Comparison of ENCODE assay signal across 11 mouse cellular contexts in genomic region chr4:96705281-96705951, GRCm38 (mm10). TPM values are rescaled to one million over a fixed set of nuclear protein-coding genes. Genes with fewer than 3 reads are reported as not detected.
DNase-seq lines count a peak whose midpoint lies in the region; ATAC-seq and TF ChIP-seq lines count a peak whose summit lies in the region.
"Had no signal": no experiment of that assay in that cellular context is flagged by ENCODE, and none has a peak within 500 bp of the region (broad histone marks: within the 10 kb centered on the region; RNA-seq: fewer than 3 reads in every experiment).

No protein-coding gene starts in this region.

- no peak overlapping the region for H3K27ac ChIP-seq in heart, postnatal 0 days (ENCODE audit: low read depth)
- no peak overlapping the region for H3K27ac ChIP-seq in heart, embryonic 12.5 days (ENCODE audit: poor library complexity, severe bottlenecking)
- no peak overlapping the region for H3K27ac ChIP-seq in MEL (ENCODE audit: control insufficient read depth, low read depth, low read length)
- no peak overlapping the region for H3K27ac ChIP-seq in gastrocnemius, adult 2 months
- H3K27ac ChIP-seq: heart, embryonic 15.5 days had no signal

- TF ChIP-seq POLR2A in MEL (IDR thresholded peaks at IDR 0.05; ENCODE audit: control insufficient read depth in 1 of 2, insufficient read depth in 1 of 2, low read depth in 1 of 2, low read length in 2 of 2, poor library complexity in 1 of 2) = no peak

- peak; percentile 61 for TF ChIP-seq RAD21 in MEL (IDR thresholded peaks at IDR 0.05; ENCODE audit: low read depth, low read length)

- no peak for TF ChIP-seq EP300 in heart, postnatal 0 days (IDR thresholded peaks at IDR 0.05; ENCODE audit: low read depth)
- TF ChIP-seq EP300 in MEL (IDR thresholded peaks at IDR 0.05; ENCODE audit: low read depth in 1 of 2, low read length in 2 of 2) = no peak

- TF ChIP-seq CTCF in heart, postnatal 0 days (IDR thresholded peaks at IDR 0.05; ENCODE audit: low read depth) = peak; percentile 61
- peak; percentile 43 to 58 (median 53) for TF ChIP-seq CTCF in MEL (IDR thresholded peaks at IDR 0.05 in 2 of 3, conservative IDR thresholded peaks at IDR 0.05 in 1 of 3; ENCODE audit: control insufficient read depth in 1 of 3, insufficient read depth in 1 of 3, low read depth in 2 of 3, low read length in 3 of 3, poor library complexity in 1 of 3, severe bottlenecking in 1 of 3)
- peak; percentile 81 for TF ChIP-seq CTCF in gastrocnemius, adult 2 months (IDR thresholded peaks at IDR 0.05)

- H3K4me1 ChIP-seq in heart, postnatal 0 days (ENCODE audit: control insufficient read depth, insufficient read depth) = no peaks in the 10 kb centered on the region
- H3K4me1 ChIP-seq in heart, embryonic 12.5 days (replicated peaks) = no peaks in the 10 kb centered on the region
- no peaks in the 10 kb centered on the region for H3K4me1 ChIP-seq in MEL (ENCODE audit: control insufficient read depth in 1 of 2, insufficient read depth in 2 of 2, low read length in 2 of 2)
- H3K4me1 ChIP-seq: heart, embryonic 15.5 days had no signal

- ATAC-seq in heart, postnatal 0 days (ENCODE audit: insufficient read depth, low read depth) = no peak
- ATAC-seq in heart, embryonic 12.5 days (ENCODE audit: insufficient number of reproducible peaks, low FRiP score) = no peak

- H3K9ac ChIP-seq in heart, postnatal 0 days (replicated peaks; ENCODE audit: low read depth, low read length) = no peak overlapping the region
- no peak overlapping the region for H3K9ac ChIP-seq in heart, embryonic 12.5 days
- H3K9ac ChIP-seq in MEL (ENCODE audit: control insufficient read depth, low read depth, low read length, poor library complexity, severe bottlenecking) = no peak overlapping the region
- H3K9ac ChIP-seq: heart, embryonic 15.5 days had no signal

- 56% methylated on average over 2 of the region's 2 CpGs for WGBS in heart, postnatal 0 days
- WGBS in heart, embryonic 12.5 days = 58% methylated on average over 2 of the region's 2 CpGs

- H3K36me3 ChIP-seq in heart, postnatal 0 days (replicated peaks; ENCODE audit: control insufficient read depth, insufficient read depth, low read length) = no peaks in the 10 kb centered on the region
- no peaks in the 10 kb centered on the region for H3K36me3 ChIP-seq in heart, embryonic 12.5 days
- H3K36me3 ChIP-seq in MEL (ENCODE audit: control insufficient read depth in 1 of 2, insufficient read depth in 2 of 2, low read length in 2 of 2) = no peaks in the 10 kb centered on the region
- H3K36me3 ChIP-seq in splenic B cell, adult 2 months (ENCODE audit: control insufficient read depth, insufficient read depth, low read length, poor library complexity, severe bottlenecking) = no peaks in the 10 kb centered on the region
- H3K36me3 ChIP-seq: G1E; heart, embryonic 15.5 days had no signal

- no peaks in the 10 kb centered on the region for H3K79me2 ChIP-seq in MEL (ENCODE audit: control insufficient read depth, insufficient read depth, low read length, poor library complexity)

- intact Hi-C loops in gastrocnemius, adult 2 months (cut with DNase I) = no loop called here

- no peak overlapping the region for H3K4me2 ChIP-seq in heart, postnatal 0 days (ENCODE audit: low read depth, low read length)
- H3K4me2 ChIP-seq in heart, embryonic 12.5 days = no peak overlapping the region
- H3K4me2 ChIP-seq: heart, embryonic 15.5 days had no signal

- DNase-seq in heart, postnatal 0 days (ENCODE audit: low spot score) = peak; percentile 27
- DNase-seq in MEL (ENCODE audit: low read depth, low spot score) = peak; percentile 40
- DNase-seq in cerebellum, postnatal 10 days = peak; percentile 84 to 88
- peak; percentile 42 for DNase-seq in gastrocnemius, adult 2 months
- DNase-seq in layer of hippocampus, adult 18-20 months (ENCODE audit: low spot score in 2 of 2) = peak; percentile 46 to 87
- peak; percentile 56 for DNase-seq in lung, postnatal 36 days
- DNase-seq in splenic B cell, adult 2 months (ENCODE audit: low read depth, low spot score) = peak; percentile 19

- H3K27me3 ChIP-seq in heart, postnatal 0 days (ENCODE audit: control insufficient read depth, insufficient read depth, low read length) = no peaks in the 10 kb centered on the region
- no peaks in the 10 kb centered on the region for H3K27me3 ChIP-seq in heart, embryonic 12.5 days (replicated peaks)
- H3K27me3 ChIP-seq in MEL (ENCODE audit: control insufficient read depth in 1 of 2, insufficient read depth in 2 of 2, low read length in 2 of 2) = no peaks in the 10 kb centered on the region
- no peaks in the 10 kb centered on the region for H3K27me3 ChIP-seq in splenic B cell, adult 2 months (ENCODE audit: control insufficient read depth, insufficient read depth, low read length, poor library complexity, severe bottlenecking)
- H3K27me3 ChIP-seq: heart, embryonic 15.5 days had no signal

- H3K9me3 ChIP-seq in heart, postnatal 0 days (replicated peaks; ENCODE audit: control insufficient read depth, low read length) = no peaks in the 10 kb centered on the region
- no peaks in the 10 kb centered on the region for H3K9me3 ChIP-seq in heart, embryonic 12.5 days (replicated peaks)
- no peaks in the 10 kb centered on the region for H3K9me3 ChIP-seq in MEL (replicated peaks; ENCODE audit: insufficient read depth, low read length)
- H3K9me3 ChIP-seq: heart, embryonic 15.5 days had no signal

- H3K4me3 ChIP-seq in heart, postnatal 0 days (ENCODE audit: low read depth, low read length) = no peak overlapping the region
- H3K4me3 ChIP-seq in heart, embryonic 12.5 days = no peak overlapping the region
- H3K4me3 ChIP-seq in MEL (ENCODE audit: control insufficient read depth in 1 of 2, insufficient read depth in 1 of 2, low read depth in 2 of 2, low read length in 2 of 2) = no peak overlapping the region
- H3K4me3 ChIP-seq in gastrocnemius, adult 2 months = no peak overlapping the region
- H3K4me3 ChIP-seq: heart, embryonic 15.5 days had no signal

TF ChIP-seq in MEL, 35 proteins besides CTCF, POLR2A, EP300 and RAD21:
- TF ChIP-seq ZC3H11A (IDR thresholded peaks at IDR 0.05; ENCODE audit: low read depth, low read length) (peak; percentile 37), TCF12 (IDR thresholded peaks at IDR 0.05; ENCODE audit: low read depth, low read length) (no peak), SMC3 (IDR thresholded peaks at IDR 0.05; ENCODE audit: low read depth, low read length) (peak; percentile 65)

RNA-seq across cellular contexts. Expression of gene Cyp2j5, which starts 41.5 kb away (rescaled TPM):
- not detected in 2 replicates for total RNA-seq in heart, postnatal 0 days (2014; rRNA removed; ENCODE audit: low replicate concordance)
- not detected in 2 replicates for polyA plus RNA-seq in heart, postnatal 0 days (2015; fragmentation: Nextera tagmentation; extraction: Ambion mirVana)
- not detected in 2 replicates for polyA plus RNA-seq in heart, embryonic 12.5 days (2016; fragmentation: Nextera tagmentation; extraction: Ambion mirVana)
- total RNA-seq in MEL (2012; rRNA removed) = not detected in 2 replicates
- polyA plus RNA-seq in MEL (2012; ENCODE audit: insufficient read depth in 1 of 2, insufficient read length in 2 of 2, low read depth in 1 of 2, low replicate concordance in 2 of 2, missing spikeins in 1 of 2) = not detected
- not detected for total RNA-seq in gastrocnemius, adult 2 months (2021)
- not detected for total RNA-seq in layer of hippocampus, adult 18-20 months (2021)
- total RNA-seq: G1E; neutrophil, adult 5-6 weeks had no signal
- polyA plus RNA-seq: G1E; heart, embryonic 15.5 days had no signal

Comparison
In these comparisons a context has a peak if more than half of its experiments do, and no peak if none do; other contexts are left out.
1. DNase-seq: peak in every context shown above with its lines; median percentile 86 in cerebellum, postnatal 10 days; 66 in layer of hippocampus, adult 18-20 months; 56 in lung, postnatal 36 days; 42 in gastrocnemius, adult 2 months; 40 in MEL; 27 in heart, postnatal 0 days; 19 in splenic B cell, adult 2 months.